Mouse (Mus musculus): ENCODE measurements at regions not wholly inside any gene's neighbourhood (a gene's known extent, or its start where the extent isn't known, plus 50 kb on each side); places are given as distances from the start of the nearest gene placed in this dataset.
A peak's percentile ranks its signal among the peaks of the same experiment; 100 is the strongest.
"Not testable (repeated sequence)": the region's sequence is repeated elsewhere in the genome, so short reads cannot be mapped to it uniquely, and the experiment has no call there.

- WGBS, result 89% methylated on average over 6 of the region's 6 CpGs
- ATAC-seq (ENCODE audit: low FRiP score), result no peak
- no peaks in the 10 kb centered on the region for H3K9me3 ChIP-seq
Measured at GRCm38 (mm10) chr6:144910392-144910791, 128.6 kb upstream of the Sox5 start.

GRCm38 (mm10) chr6:144908646-144909045 is 126.9 kb upstream of the Sox5 start:
- no peak overlapping the region for H3K4me3 ChIP-seq (replicated peaks)
- no peak overlapping the region for H3K4me2 ChIP-seq
- H3K4me1 ChIP-seq, result no peaks in the 10 kb centered on the region
- H3K27ac ChIP-seq, result no peak overlapping the region
- ATAC-seq (ENCODE audit: low FRiP score), result no peak
- peaks cover 4% of the 10 kb centered on the region; the same call in 1 of the 2 replicates for H3K27me3 ChIP-seq
- no peaks in the 10 kb centered on the region for H3K36me3 ChIP-seq (replicated peaks)
- no peaks in the 10 kb centered on the region for H3K9me3 ChIP-seq
- no peak overlapping the region for H3K9ac ChIP-seq
- 88% methylated on average over 11 of the region's 11 CpGs for WGBS

More at GRCm38 (mm10) chr6:144910392-144910791, 128.6 kb upstream of the Sox5 start:
- Histone ChIP-seq H3K27me3 (no peaks in the 10 kb centered on the region), H3K4me1 (no peaks in the 10 kb centered on the region), H3K27ac (no peak overlapping the region), H3K36me3 (replicated peaks) (no peaks in the 10 kb centered on the region), H3K9ac (no peak overlapping the region), H3K4me3 (replicated peaks) (no peak overlapping the region), H3K4me2 (no peak overlapping the region)

GRCm38 (mm10) chr6:144903156-144903555 is 121.4 kb upstream of the Sox5 start:
- Histone ChIP-seq H3K27ac (no peak overlapping the region), H3K4me2 (no peak overlapping the region), H3K27me3 (peaks cover 4% of the 10 kb centered on the region; the same call in 1 of the 2 replicates), H3K9me3 (no peaks in the 10 kb centered on the region), H3K4me1 (peaks cover 17% of the 10 kb centered on the region), H3K4me3 (replicated peaks) (no peak overlapping the region), H3K9ac (no peak overlapping the region), H3K36me3 (replicated peaks) (no peaks in the 10 kb centered on the region)
- no peak for ATAC-seq (ENCODE audit: low FRiP score)
- WGBS, result 62% methylated on average over 10 of the region's 10 CpGs

GRCm38 (mm10) chr6:144902267-144902995 is 120.7 kb upstream of the Sox5 start:
- Histone ChIP-seq H3K9ac (no peak overlapping the region), H3K4me1 (peaks cover 17% of the 10 kb centered on the region), H3K27ac (no peak overlapping the region), H3K27me3 (peaks cover 4% of the 10 kb centered on the region; the same call in 1 of the 2 replicates), H3K9me3 (no peaks in the 10 kb centered on the region), H3K36me3 (replicated peaks) (no peaks in the 10 kb centered on the region), H3K4me2 (no peak overlapping the region), H3K4me3 (replicated peaks) (no peak overlapping the region)
- 73% methylated on average over 20 of the region's 20 CpGs for WGBS
- no peak for ATAC-seq (ENCODE audit: low FRiP score)

GRCm38 (mm10) chr6:144901825-144902224 is 120.0 kb upstream of the Sox5 start:
- no peak overlapping the region for H3K4me2 ChIP-seq
- ATAC-seq (ENCODE audit: low FRiP score), result no peak
- H3K4me1 ChIP-seq, result peaks cover 17% of the 10 kb centered on the region
- no peaks in the 10 kb centered on the region for H3K36me3 ChIP-seq (replicated peaks)
- H3K9ac ChIP-seq, result no peak overlapping the region
- no peak overlapping the region for H3K4me3 ChIP-seq (replicated peaks)
- peaks cover 4% of the 10 kb centered on the region; the same call in 1 of the 2 replicates for H3K27me3 ChIP-seq
- 80% methylated on average over 9 of the region's 9 CpGs for WGBS
- H3K27ac ChIP-seq, result no peak overlapping the region
- H3K9me3 ChIP-seq, result no peaks in the 10 kb centered on the region

DNA sequence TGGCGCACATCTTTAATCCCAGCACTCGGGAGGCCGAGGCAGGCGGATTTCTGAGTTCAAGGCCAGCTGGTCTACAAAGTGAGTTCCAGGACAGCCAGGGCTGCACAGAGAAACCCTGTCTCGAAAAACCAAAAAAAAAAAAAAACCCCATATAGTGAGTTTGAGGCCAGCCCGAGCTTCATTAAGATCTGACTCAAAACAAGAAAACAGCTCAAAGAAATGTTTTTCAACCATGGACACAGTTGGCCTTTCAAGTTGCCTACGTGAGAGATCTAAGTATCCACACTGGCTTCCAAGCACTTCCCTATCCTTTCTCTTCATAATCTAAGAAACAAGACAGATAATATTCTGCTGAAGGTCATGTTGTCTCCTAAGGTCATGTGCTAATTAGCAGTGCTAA is 119.1 kb upstream of the Sox5 start:
- WGBS, result 92% methylated on average over 7 of the region's 7 CpGs
- H3K4me2 ChIP-seq; H3K27me3 ChIP-seq; H3K27ac ChIP-seq; H3K9me3 ChIP-seq; H3K9ac ChIP-seq; ATAC-seq (ENCODE audit: low FRiP score); H3K36me3 ChIP-seq (replicated peaks); H3K4me3 ChIP-seq (replicated peaks): not testable (repeated sequence)
- peaks cover 17% of the 10 kb centered on the region for H3K4me1 ChIP-seq

DNA sequence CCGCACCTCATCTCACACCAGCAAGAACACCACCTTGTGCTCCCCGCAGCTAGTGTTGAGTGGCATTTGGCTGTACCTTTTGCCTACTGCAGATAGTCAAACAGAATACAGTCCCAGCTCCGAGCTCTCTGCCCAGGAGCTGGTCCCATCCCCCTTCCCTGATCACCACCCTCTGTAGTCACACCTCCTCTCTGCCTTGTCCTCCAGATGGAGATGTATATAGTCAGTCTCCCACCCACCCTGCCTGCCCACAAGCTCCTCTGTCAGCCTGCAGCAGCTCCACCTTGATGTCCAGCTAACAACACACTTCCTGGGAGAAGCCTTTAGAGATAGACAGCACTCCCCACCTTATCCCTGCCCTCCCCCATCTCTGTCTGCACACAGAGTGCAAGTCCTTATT is 115.7 kb upstream of the Sox5 start:
- 81% methylated on average over 3 of the region's 3 CpGs for WGBS
- no peak overlapping the region for H3K4me3 ChIP-seq (replicated peaks)
- H3K27me3 ChIP-seq, result no peaks in the 10 kb centered on the region
- H3K4me1 ChIP-seq, result peaks cover 8% of the 10 kb centered on the region
- no peak overlapping the region for H3K4me2 ChIP-seq
- ATAC-seq (ENCODE audit: low FRiP score), result no peak
- no peak overlapping the region for H3K27ac ChIP-seq
- no peaks in the 10 kb centered on the region for H3K9me3 ChIP-seq
- no peak overlapping the region for H3K9ac ChIP-seq
- H3K36me3 ChIP-seq (replicated peaks), result no peaks in the 10 kb centered on the region

GRCm38 (mm10) chr6:144890914-144891313 is 109.1 kb upstream of the Sox5 start:
- ATAC-seq (ENCODE audit: low FRiP score), result no peak
- no peaks in the 10 kb centered on the region for H3K27me3 ChIP-seq
- no peak overlapping the region for H3K27ac ChIP-seq
- H3K36me3 ChIP-seq (replicated peaks), result no peaks in the 10 kb centered on the region
- 74% methylated on average over 2 of the region's 2 CpGs for WGBS
- H3K9me3 ChIP-seq, result no peaks in the 10 kb centered on the region
- H3K4me1 ChIP-seq, result no peaks in the 10 kb centered on the region; the same call in 1 of the 2 replicates
- H3K9ac ChIP-seq, result no peak overlapping the region
- H3K4me3 ChIP-seq (replicated peaks), result no peak overlapping the region
- H3K4me2 ChIP-seq, result no peak overlapping the region

DNA sequence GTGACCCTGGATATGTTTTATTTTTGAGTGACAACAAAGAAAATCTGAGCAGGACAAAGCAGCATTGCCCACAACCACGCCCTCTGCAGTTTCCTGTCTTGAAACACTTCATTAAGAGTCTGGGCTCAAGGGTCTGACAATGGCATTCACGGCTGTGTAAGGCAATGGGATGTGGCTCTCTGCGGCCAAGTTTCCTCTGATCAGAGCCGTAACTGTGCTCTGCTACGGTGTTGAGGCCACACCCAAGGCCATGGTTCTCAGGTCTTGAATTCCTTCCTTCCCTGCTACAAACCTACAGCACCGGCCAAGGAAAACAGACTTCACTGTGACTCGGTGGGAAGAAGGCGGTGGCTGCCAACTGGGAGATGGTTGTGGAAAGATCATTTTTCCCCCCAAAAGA is 108.4 kb upstream of the Sox5 start:
- Histone ChIP-seq H3K27me3 (no peaks in the 10 kb centered on the region), H3K9ac (no peak overlapping the region), H3K4me1 (no peaks in the 10 kb centered on the region; the same call in 1 of the 2 replicates), H3K36me3 (replicated peaks) (no peaks in the 10 kb centered on the region), H3K27ac (no peak overlapping the region), H3K9me3 (no peaks in the 10 kb centered on the region), H3K4me3 (replicated peaks) (no peak overlapping the region), H3K4me2 (no peak overlapping the region)
- ATAC-seq (ENCODE audit: low FRiP score), result no peak
- WGBS, result 60% methylated on average over 8 of the region's 8 CpGs

DNA sequence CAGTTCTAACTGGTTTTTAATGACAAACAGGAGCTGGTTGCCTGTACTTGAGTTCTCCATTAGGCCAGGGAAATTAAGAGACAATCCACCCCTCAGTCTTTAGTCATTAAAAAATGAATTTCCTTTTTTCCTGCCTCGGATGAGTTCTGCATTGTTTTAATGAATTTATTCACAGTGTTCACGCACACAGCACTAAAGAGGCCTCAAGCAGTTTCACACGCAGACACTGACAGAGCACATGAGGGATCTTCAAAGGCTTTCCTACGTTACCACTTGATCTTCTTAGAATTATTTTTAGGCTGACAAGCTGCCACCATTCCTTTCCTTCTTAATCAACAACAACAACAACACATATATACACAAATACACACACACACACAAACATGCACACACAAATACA is 101.3 kb upstream of the Sox5 start:
- no peak overlapping the region for H3K27ac ChIP-seq
- no peak overlapping the region for H3K9ac ChIP-seq
- H3K4me2 ChIP-seq, result no peak overlapping the region
- 45% methylated on average over 4 of the region's 4 CpGs for WGBS
- ATAC-seq (ENCODE audit: low FRiP score), result no peak
- H3K27me3 ChIP-seq, result no peaks in the 10 kb centered on the region
- H3K36me3 ChIP-seq (replicated peaks), result no peaks in the 10 kb centered on the region
- H3K4me1 ChIP-seq, result peaks cover 2% of the 10 kb centered on the region; the same call in 1 of the 2 replicates
- H3K9me3 ChIP-seq, result no peaks in the 10 kb centered on the region
- H3K4me3 ChIP-seq (replicated peaks), result no peak overlapping the region

GRCm38 (mm10) chr6:144880098-144880497 is 98.3 kb upstream of the Sox5 start:
- WGBS, result 70% methylated on average over 10 of the region's 10 CpGs
- H3K36me3 ChIP-seq (replicated peaks), result no peaks in the 10 kb centered on the region
- no peak overlapping the region for H3K27ac ChIP-seq
- H3K9me3 ChIP-seq, result no peaks in the 10 kb centered on the region
- no peak overlapping the region for H3K4me3 ChIP-seq (replicated peaks)
- H3K4me2 ChIP-seq, result no peak overlapping the region
- H3K27me3 ChIP-seq, result no peaks in the 10 kb centered on the region
- H3K9ac ChIP-seq, result no peak overlapping the region
- ATAC-seq (ENCODE audit: low FRiP score), result no peak
- peaks cover 11% of the 10 kb centered on the region; the same call in 1 of the 2 replicates for H3K4me1 ChIP-seq

- Histone ChIP-seq H3K36me3 (replicated peaks) (no peaks in the 10 kb centered on the region), H3K9ac (no peak overlapping the region), H3K9me3 (no peaks in the 10 kb centered on the region), H3K27ac (no peak overlapping the region), H3K4me2 (peak overlapping the region; percentile 36), H3K4me3 (replicated peaks) (no peak overlapping the region), H3K4me1 (peaks cover 11% of the 10 kb centered on the region; the same call in 1 of the 2 replicates), H3K27me3 (no peaks in the 10 kb centered on the region)
- ATAC-seq (ENCODE audit: low FRiP score), result peak; percentile 61; the same call in 1 of the 2 replicates
- 41% methylated on average over 12 of the region's 12 CpGs for WGBS
Measured at GRCm38 (mm10) chr6:144876758-144877157, 95.0 kb upstream of the Sox5 start.

DNA sequence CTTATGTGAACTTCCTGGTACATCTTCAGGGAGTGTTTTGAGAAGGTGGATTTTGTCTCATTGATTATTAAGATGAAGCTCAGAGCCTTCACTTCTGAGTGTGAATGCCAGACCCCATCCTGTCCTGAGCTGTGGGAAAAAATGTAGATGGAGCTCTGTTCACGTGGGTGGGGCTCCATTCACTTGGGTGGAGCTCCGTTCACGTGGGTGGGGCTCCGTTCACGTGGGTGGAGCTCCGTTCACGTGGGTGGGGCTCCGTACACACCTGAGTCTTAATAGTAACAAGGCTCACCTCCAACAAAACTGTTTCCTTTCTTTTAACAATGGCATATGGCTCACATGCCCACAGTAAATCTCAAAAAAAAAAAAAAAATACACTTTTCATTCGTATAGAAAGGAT is 94.1 kb upstream of the Sox5 start:
- 60% methylated on average over 9 of the region's 9 CpGs for WGBS
- H3K4me1 ChIP-seq, result peaks cover 11% of the 10 kb centered on the region; the same call in 1 of the 2 replicates
- ATAC-seq (ENCODE audit: low FRiP score), result no peak

More for the DNA sequence above, 94.1 kb upstream of the Sox5 start:
- Histone ChIP-seq H3K9me3 (no peaks in the 10 kb centered on the region), H3K4me3 (replicated peaks) (no peak overlapping the region), H3K4me2 (no peak overlapping the region), H3K27ac (no peak overlapping the region), H3K27me3 (no peaks in the 10 kb centered on the region), H3K9ac (no peak overlapping the region), H3K36me3 (replicated peaks) (no peaks in the 10 kb centered on the region)

Measured in forebrain, embryonic 12.5 days (tissue).